ENCODE assay signal across 9 mouse cellular contexts in genomic region chr8:104601941-104602371, GRCm38 (mm10). TPM values are rescaled to one million over a fixed set of nuclear protein-coding genes. Genes with fewer than 3 reads are reported as not detected.
DNase-seq lines count a peak whose midpoint lies in the region; ATAC-seq and TF ChIP-seq lines count a peak whose summit lies in the region.
"Had no signal": no experiment of that assay in that cellular context is flagged by ENCODE, and none has a peak within 500 bp of the region (broad histone marks: within the 10 kb centered on the region; RNA-seq: fewer than 3 reads in every experiment).

No protein-coding gene starts in this region.

- no peak for DNase-seq in gastrocnemius, adult 2 months
- DNase-seq in gastrocnemius, adult 18-20 months (ENCODE audit: low spot score): no peak
- peak; percentile 22 for DNase-seq in kidney, postnatal 0 days (ENCODE audit: low spot score)
- DNase-seq in neural tube, embryonic 10.5 days (ENCODE audit: extremely low spot score, low spot score): peak; percentile 36
- DNase-seq in spleen, postnatal 10 days (ENCODE audit: low spot score in 2 of 2): no peak
- no peak for DNase-seq in frontal cortex, postnatal 10 days (ENCODE audit: low spot score in 2 of 2)

- no peaks in the 10 kb centered on the region for H3K9me3 ChIP-seq in forebrain, embryonic 12.5 days
- H3K9me3 ChIP-seq in kidney, postnatal 0 days (replicated peaks; ENCODE audit: low read length): no peaks in the 10 kb centered on the region

- peak overlapping the region; percentile 0; the same call in 1 of the 2 replicates for H3K27ac ChIP-seq in gastrocnemius, adult 2 months
- H3K27ac ChIP-seq in forebrain, embryonic 12.5 days: no peak overlapping the region
- no peak overlapping the region for H3K27ac ChIP-seq in kidney, postnatal 0 days

- intact Hi-C loops in gastrocnemius, adult 2 months (cut with DNase I): loop anchor here (1.0 to 2.0 kb wide), 2 partner anchors 42 to 53 kb away; no protein-coding TSS in a partner anchor

- H3K27me3 ChIP-seq in forebrain, embryonic 12.5 days: peaks cover 14% of the 10 kb centered on the region; the same call in 1 of the 2 replicates
- H3K27me3 ChIP-seq in kidney, postnatal 0 days (ENCODE audit: insufficient read depth, low read length): no peaks in the 10 kb centered on the region

- H3K9ac ChIP-seq in forebrain, embryonic 12.5 days: no peak overlapping the region
- H3K9ac ChIP-seq in kidney, postnatal 0 days (ENCODE audit: low read depth, low read length): 0 out of 2 replicates have a peak overlapping the region, but pooled peaks have one; percentile 5

- peak overlapping the region; percentile 49 for H3K4me2 ChIP-seq in forebrain, embryonic 12.5 days
- H3K4me2 ChIP-seq in kidney, postnatal 0 days (ENCODE audit: low read length): peak overlapping the region; percentile 52

- peaks cover 14% of the 10 kb centered on the region for H3K4me1 ChIP-seq in forebrain, embryonic 12.5 days
- 0 out of 2 replicates have a peak, but pooled peaks cover 14% of the 10 kb centered on the region for H3K4me1 ChIP-seq in kidney, postnatal 0 days (replicated peaks; ENCODE audit: insufficient read depth, low read length)

- peak overlapping the region; percentile 49; the same call in 1 of the 2 replicates for H3K4me3 ChIP-seq in gastrocnemius, adult 2 months
- peak overlapping the region; percentile 16; the same call in 1 of the 2 replicates for H3K4me3 ChIP-seq in forebrain, embryonic 12.5 days (replicated peaks)
- H3K4me3 ChIP-seq in kidney, postnatal 0 days (replicated peaks; ENCODE audit: low read depth, low read length): no peak overlapping the region
- H3K4me3 ChIP-seq: erythroblast, embryonic 14.5 days had no signal

- ATAC-seq in forebrain, embryonic 12.5 days (ENCODE audit: low FRiP score): peak; percentile 39; the same call in 1 of the 2 replicates
- no peak; the same call in 1 of the 2 replicates for ATAC-seq in kidney, postnatal 0 days (replicated peaks; ENCODE audit: low FRiP score, low read depth)
- no peak for ATAC-seq in CD4-positive, CD25-positive, alpha-beta regulatory T cell, adult 4 months

- no peaks in the 10 kb centered on the region; the same call in 1 of the 2 replicates for H3K36me3 ChIP-seq in forebrain, embryonic 12.5 days (replicated peaks)
- H3K36me3 ChIP-seq in kidney, postnatal 0 days (ENCODE audit: insufficient read depth, low read length): no peaks in the 10 kb centered on the region

- no peak for TF ChIP-seq CTCF in gastrocnemius, adult 2 months (IDR thresholded peaks at IDR 0.05)
- no peak for TF ChIP-seq CTCF in kidney, postnatal 0 days (IDR thresholded peaks at IDR 0.05; ENCODE audit: low read depth)

- under 1% methylated on average over 12 of the region's 12 CpGs for WGBS in forebrain, embryonic 12.5 days
- under 1% methylated on average over 12 of the region's 12 CpGs for WGBS in kidney, postnatal 0 days

RNA-seq across cellular contexts. Expression of gene Pdp2, which starts 10.7 kb away (rescaled TPM):
- 1 to 10 TPM; 4.0 to 4.6 TPM for total RNA-seq in gastrocnemius, adult 2 months (2021)
- total RNA-seq in gastrocnemius, adult 18-20 months (2021): 1 to 10 TPM; 2.9 to 3.3 TPM
- 14.2 and 14.9 TPM in 2 replicates for polyA plus RNA-seq in forebrain, embryonic 12.5 days (2016; fragmentation: Nextera tagmentation; extraction: Ambion mirVana)
- 12.6 and 14.5 TPM in 2 replicates for polyA plus RNA-seq in kidney, postnatal 0 days (2015; fragmentation: Nextera tagmentation; extraction: Ambion mirVana)
- 10 to 100 TPM; 21.4 to 28.3 TPM for polyA plus RNA-seq in CD4-positive, CD25-positive, alpha-beta regulatory T cell, adult 4 months (2017; shearing (Covaris generic))

RNA-seq across cellular contexts. Expression of gene Cdh16, which starts 22.2 kb away (rescaled TPM):
- total RNA-seq in gastrocnemius, adult 2 months (2021): not detected
- under 1 TPM in 1 of 2 experiments, not detected in 1; 0.23 TPM for total RNA-seq in gastrocnemius, adult 18-20 months (2021)
- not detected in 2 replicates for polyA plus RNA-seq in forebrain, embryonic 12.5 days (2016; fragmentation: Nextera tagmentation; extraction: Ambion mirVana)
- polyA plus RNA-seq in kidney, postnatal 0 days (2015; fragmentation: Nextera tagmentation; extraction: Ambion mirVana): 439 and 476 TPM in 2 replicates
- not detected for polyA plus RNA-seq in CD4-positive, CD25-positive, alpha-beta regulatory T cell, adult 4 months (2017; shearing (Covaris generic))
- polyA plus RNA-seq: erythroblast, embryonic 14.5 days had no signal

RNA-seq across cellular contexts. Expression of gene Rrad, which starts 29.2 kb away (rescaled TPM):
- 1 to 10 TPM; 2.8 to 3.1 TPM for total RNA-seq in gastrocnemius, adult 2 months (2021)
- total RNA-seq in gastrocnemius, adult 18-20 months (2021): 10 to 100 TPM in 1 of 2 experiments, 1 to 10 TPM in 1; 1.7 to 21.4 TPM
- polyA plus RNA-seq in forebrain, embryonic 12.5 days (2016; fragmentation: Nextera tagmentation; extraction: Ambion mirVana): 0.69 and 1.7 TPM in 2 replicates
- 13.5 and 15.7 TPM in 2 replicates for polyA plus RNA-seq in kidney, postnatal 0 days (2015; fragmentation: Nextera tagmentation; extraction: Ambion mirVana)
- 10 to 100 TPM; 12.1 to 12.8 TPM for polyA plus RNA-seq in CD4-positive, CD25-positive, alpha-beta regulatory T cell, adult 4 months (2017; shearing (Covaris generic))

RNA-seq across cellular contexts. Expression of gene Ciao2b, which starts 39.8 kb away (rescaled TPM):
- total RNA-seq in gastrocnemius, adult 2 months (2021): 10 to 100 TPM; 33.8 to 42.3 TPM
- total RNA-seq in gastrocnemius, adult 18-20 months (2021): 10 to 100 TPM; 40.2 to 43.4 TPM
- polyA plus RNA-seq in forebrain, embryonic 12.5 days (2016; fragmentation: Nextera tagmentation; extraction: Ambion mirVana): 104 and 115 TPM in 2 replicates
- 92.7 and 93.0 TPM in 2 replicates for polyA plus RNA-seq in kidney, postnatal 0 days (2015; fragmentation: Nextera tagmentation; extraction: Ambion mirVana)
- polyA plus RNA-seq in CD4-positive, CD25-positive, alpha-beta regulatory T cell, adult 4 months (2017; shearing (Covaris generic)): 100 to 1,000 TPM; 113 to 122 TPM

Comparison
In these comparisons a context has a peak if more than half of its experiments do, and no peak if none do; other contexts are left out.
1. DNase-seq: peak in kidney, postnatal 0 days (single experiment) and neural tube, embryonic 10.5 days (single experiment); none in gastrocnemius, adult 2 months (single experiment), gastrocnemius, adult 18-20 months (single experiment), spleen, postnatal 10 days (0 of 2) and frontal cortex, postnatal 10 days (0 of 2).
2. RNA of gene Cdh16, which starts 22.2 kb away (polyA plus RNA-seq): 439 to 476 TPM in kidney, postnatal 0 days; not detected in forebrain, embryonic 12.5 days and not detected in CD4-positive, CD25-positive, alpha-beta regulatory T cell, adult 4 months; every median in the first group is over 100 times any median in the second.